Mouse (Mus musculus): ENCODE data around the gene Aida.

DNA sequence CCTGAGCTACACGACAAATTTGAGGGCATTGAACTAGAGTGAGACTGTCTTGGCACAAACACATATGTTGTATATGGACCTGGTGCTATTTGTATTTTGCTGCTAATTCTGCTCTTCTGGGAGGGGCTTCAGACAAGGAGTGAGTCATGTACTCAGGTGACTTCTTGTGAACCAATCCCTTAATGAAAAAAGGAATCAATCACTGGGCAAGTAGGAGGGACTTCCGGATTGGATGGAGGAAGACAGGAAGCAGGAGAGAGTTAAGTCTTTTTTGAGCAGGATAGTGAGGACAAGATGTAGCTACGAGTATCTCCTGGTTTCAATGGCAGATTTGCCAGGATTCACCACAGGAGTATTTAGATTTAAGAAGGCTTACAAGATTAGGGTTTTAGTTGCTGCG, 6.8 kb upstream of the Aida start:
- no peak for TF ChIP-seq EP300 (IDR thresholded peaks at IDR 0.05; ENCODE audit: low read depth)
- TF ChIP-seq CTCF (IDR thresholded peaks at IDR 0.05; ENCODE audit: low read depth) = no peak

All from liver, embryonic 14.5 days (tissue).